Mouse (Mus musculus): Measurements from ENCODE around the gene Casc3.

Gene Casc3

DNA sequence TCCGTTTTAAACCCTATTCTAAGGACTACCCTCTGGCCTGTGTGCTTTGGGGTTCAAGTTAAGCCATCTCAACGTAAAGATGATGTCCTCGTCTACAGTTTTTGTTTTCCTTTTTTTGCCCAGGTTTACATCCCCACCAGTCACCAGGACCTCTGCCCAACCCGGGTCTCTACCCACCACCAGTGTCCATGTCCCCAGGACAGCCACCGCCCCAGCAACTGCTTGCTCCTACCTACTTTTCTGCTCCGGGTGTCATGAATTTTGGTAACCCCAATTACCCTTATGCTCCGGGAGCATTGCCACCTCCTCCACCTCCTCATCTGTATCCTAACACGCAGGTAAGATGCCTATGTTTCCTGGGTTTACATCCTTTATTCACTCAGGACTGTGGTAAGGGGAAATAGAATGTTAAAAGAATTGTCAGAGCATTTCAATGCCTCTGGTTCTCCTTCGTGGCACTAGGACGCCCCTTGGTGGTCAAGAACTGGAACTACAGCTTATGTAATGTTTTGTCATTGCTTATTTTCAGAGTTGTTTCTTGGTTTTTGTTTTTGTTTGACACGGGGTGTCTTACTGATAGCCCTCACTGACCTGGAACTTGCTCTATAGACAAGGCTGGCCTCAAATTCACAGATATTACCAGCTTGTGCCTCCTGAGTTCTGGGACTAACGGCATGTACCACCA lies 24.5 kb downstream of the Casc3 start:
- in situ Hi-C loops (cut with MboI, MseI) = loop anchor here (5.0 kb wide), 2 partner anchors 68 to 137 kb away; no protein-coding TSS in a partner anchor

DNA sequence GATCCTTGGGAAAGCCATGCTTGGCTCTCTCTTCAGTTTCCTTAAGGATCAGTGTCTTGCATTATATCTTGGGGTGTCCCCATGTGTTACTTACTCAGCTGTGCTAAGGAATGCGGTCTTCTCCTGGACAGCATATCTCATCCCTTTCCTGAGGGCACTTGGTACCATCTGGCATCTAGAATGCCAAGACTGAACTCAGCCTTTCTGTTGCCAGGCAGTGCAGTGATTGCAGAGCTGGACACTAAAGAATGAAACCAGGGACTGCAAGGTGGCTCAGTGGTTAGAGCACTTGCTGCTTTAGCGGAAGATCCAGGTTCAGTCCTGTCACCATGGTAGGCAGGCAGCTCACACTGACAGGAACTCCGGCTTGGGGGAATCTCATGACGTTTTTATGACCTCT lies 25.2 kb downstream of the Casc3 start:
- in situ Hi-C loops (cut with MboI, MseI) = loop anchor here (5.0 kb wide), 2 partner anchors 67 to 138 kb away; no protein-coding TSS in a partner anchor

DNA sequence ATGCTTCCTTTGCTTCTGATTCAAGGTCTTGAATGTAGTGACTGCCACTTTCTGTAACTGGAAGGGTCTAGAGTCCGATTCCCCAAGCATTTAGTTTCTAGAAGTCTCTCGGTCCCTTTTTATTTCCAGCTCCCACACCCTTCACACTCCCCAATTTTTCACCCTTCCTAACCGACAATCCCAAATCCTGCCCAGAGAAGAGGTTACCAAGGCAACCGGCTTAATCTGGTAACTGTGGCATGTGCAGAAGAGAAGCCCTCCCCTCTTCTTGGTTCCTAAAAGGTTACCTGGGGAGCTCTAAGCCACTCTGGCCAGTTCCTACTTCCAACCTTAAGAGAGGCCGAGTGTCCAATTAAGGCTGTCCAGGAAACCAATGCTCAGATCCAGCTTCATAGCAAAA lies 30.6 kb downstream of the Casc3 start:
- in situ Hi-C loops (cut with MboI, MseI) = no loop called here

DNA sequence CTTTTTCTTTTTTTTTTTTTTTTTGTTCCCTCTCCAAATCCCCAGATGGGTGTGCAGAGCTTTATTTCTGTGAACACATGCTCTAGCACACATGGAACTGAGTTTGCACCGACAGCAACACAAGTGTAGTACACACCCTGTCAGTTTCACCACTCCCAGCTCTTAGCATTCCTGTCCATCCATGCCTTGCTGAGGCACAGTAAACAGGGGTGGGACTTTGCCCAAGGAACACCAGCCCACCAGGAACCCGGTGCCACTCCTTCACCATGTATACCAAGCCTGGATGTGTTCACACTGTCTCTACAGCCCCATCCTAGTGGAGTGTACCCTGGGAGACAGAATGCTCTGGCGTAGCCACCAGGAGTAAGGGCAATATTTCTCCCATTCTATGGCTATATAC lies 31.0 kb downstream of the Casc3 start:
- in situ Hi-C loops (cut with MboI, MseI) = no loop called here

DNA sequence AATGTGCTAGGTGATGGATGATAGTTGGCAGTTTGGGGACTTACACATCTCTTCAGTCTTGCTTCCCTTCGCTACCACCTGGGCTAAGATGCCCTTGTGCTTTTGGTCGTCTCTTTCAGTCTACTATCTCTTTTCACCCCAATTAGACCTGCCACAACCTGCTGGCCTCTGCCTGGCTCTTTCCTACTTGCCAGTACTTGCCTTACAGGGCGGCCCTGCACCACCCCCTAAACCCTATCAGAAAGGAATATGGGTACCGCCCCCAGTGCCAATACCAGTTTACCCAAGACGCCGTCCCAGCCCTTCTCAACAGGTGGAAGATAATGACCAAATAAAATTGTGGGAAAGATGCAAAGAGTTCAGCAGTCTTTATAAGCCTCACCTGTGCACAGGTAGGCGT lies 31.4 kb downstream of the Casc3 start:
- in situ Hi-C loops (cut with MboI, MseI) = no loop called here

DNA sequence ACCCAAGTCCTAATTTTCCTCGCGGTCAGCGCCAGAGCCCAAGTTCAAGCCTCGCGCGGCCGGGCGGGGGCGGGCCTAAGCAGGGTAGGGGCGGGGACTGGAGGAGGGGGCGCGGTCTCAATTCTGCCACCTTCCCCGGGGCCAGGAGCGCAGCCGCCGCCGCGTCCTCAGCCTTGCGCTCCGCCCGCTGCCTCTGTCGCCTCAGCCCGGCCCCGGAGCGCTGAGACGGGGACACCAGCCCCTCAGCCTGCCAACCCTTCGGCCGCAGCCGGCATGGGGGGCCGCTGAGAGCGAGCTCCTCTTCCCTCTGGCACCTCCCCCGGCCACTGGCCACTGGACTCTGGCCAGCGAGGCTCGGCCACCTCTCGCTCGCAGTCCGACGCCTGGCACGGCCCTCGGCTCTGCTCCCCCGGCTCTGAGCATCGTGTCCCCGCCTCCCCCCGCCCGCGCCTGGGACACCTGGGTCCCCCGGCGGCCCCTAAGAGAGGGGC lies 32.0 kb downstream of the Casc3 start, which contains the start of gene Rapgefl1:
Gene Rapgefl1, plus strand, starts transcription at position 135 of the 491 bp plus-strand sequence.
- in situ Hi-C loops (cut with MboI, MseI) = no loop called here

- in situ Hi-C loops (cut with MboI, MseI) = no loop called here
Observed at GRCm38 (mm10) chr11:98837231-98837704, 32.6 kb downstream of the Casc3 start.

DNA sequence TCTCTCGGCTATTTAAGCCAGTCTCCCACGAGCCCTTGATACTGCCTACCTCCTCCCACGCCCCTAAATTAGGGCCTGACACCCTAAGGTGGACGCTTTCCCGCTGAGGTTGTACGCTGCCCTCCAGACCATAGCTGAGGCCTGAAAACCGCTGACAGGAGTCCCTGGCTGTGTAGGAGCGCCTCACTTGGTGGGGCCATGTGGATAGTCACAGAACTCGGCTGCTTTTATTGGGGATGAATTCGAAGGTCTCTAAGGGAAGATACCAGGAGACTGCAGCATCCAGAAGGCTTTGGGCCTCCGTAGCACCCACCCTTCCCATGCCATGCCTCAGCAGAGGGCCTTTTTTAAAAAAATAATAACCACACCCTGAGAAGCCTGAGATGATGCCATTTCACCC lies 33.2 kb downstream of the Casc3 start:
- in situ Hi-C loops (cut with MboI, MseI) = no loop called here

GRCm38 (mm10) chr11:98838512-98838911 lies 33.8 kb downstream of the Casc3 start:
- in situ Hi-C loops (cut with MboI, MseI) = no loop called here

DNA sequence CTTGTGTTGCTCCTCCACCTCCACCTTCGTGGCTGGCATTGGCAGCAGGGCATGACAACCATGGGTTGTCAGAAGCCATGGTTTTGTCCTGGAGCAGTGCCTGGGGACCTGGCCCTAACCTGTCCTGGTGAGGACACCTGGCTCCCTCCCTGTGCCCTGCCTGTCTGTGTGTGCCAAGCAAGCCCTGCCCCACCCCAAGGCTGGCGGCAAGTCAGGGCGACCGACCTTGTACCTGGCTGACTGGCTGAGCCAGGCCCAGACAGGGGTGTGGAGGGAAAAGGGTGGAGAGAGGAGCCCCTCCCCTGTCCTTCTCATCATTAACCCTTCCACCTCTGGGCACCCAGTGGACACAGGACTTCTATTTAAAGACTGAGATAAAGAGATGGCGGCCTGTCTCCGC lies 34.7 kb downstream of the Casc3 start:
- in situ Hi-C loops (cut with MboI, MseI) = no loop called here

DNA sequence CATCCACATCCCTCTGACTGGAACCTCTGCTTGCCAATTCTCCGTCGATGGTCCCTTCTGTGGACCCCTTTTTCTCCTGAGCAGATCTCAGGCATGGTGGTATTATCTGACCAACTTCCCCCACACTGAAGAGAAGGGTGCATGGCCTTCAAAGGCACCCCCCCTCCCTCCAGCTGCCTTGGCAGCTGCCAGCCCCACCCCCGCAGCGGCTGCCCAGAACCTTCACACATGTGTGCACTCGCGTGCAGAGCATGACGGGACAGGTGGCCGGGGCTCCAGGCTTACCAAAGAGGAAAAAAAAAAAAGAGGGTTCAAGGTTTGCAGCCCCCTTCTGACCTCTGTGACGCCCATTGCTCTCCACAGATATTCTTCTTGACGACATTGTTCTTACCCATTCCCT lies 35.2 kb downstream of the Casc3 start:
- in situ Hi-C loops (cut with MboI, MseI) = no loop called here

GRCm38 (mm10) chr11:98846016-98846415 lies 41.3 kb downstream of the Casc3 start:
- in situ Hi-C loops (cut with MboI, MseI) = no loop called here

GRCm38 (mm10) chr11:98846865-98847604 lies 42.3 kb downstream of the Casc3 start:
- in situ Hi-C loops (cut with MboI, MseI) = no loop called here

- in situ Hi-C loops (cut with MboI, MseI) = no loop called here
Observed at GRCm38 (mm10) chr11:98849196-98849894, 44.6 kb downstream of the Casc3 start.

- in situ Hi-C loops (cut with MboI, MseI) = no loop called here
Observed at GRCm38 (mm10) chr11:98850100-98851093, 45.7 kb downstream of the Casc3 start.

DNA sequence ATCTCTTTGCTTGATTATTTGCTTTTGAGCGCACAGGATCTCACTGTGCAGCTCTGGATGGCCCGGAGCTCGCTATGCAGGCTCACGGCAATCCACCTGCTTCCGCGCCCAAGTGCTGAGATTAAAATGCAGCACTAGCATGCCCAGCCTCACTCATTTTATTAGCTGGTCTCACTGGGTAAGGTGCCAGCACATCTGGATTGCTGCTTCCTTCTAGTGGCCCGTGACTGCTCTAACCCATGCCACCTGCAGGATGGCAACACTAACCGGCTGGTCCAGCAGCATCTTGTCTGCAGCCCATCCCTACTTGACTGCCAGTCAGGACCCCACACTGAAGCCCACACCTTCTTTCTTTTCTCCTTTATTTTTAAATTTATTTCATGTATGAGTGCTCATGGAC lies 49.4 kb downstream of the Casc3 start:
- in situ Hi-C loops (cut with MboI, MseI) = no loop called here

- in situ Hi-C loops (cut with MboI, MseI) = no loop called here
Observed at GRCm38 (mm10) chr11:98854659-98855058, 50.0 kb downstream of the Casc3 start.

GRCm38 (mm10) chr11:98858759-98859731 lies 54.3 kb downstream of the Casc3 start:
- in situ Hi-C loops (cut with MboI, MseI) = no loop called here

GRCm38 (mm10) chr11:98863028-98863750 lies 58.5 kb downstream of the Casc3 start, which contains the start of gene Wipf2:
TSS of gene Wipf2 (plus strand) at chr11:98863638.
- in situ Hi-C loops (cut with MboI, MseI) = loop anchor here (5.0 to 10.0 kb wide), 2 partner anchors 39 to 1982 kb away; no protein-coding TSS in a partner anchor

Data from regulatory T cell (primary cell).